Mouse (Mus musculus) E14TG2a.4 (cell line): ENCODE data around the gene Kiss1.

Experiments used
- H3K27me3 ChIP-seq: 2 replicates; pipeline ENCODE4 v1.6.1; 2014; ENCODE audit warnings: low read length, control low read depth; ENCODE audit not compliant: insufficient read depth
- H3K36me3 ChIP-seq: 2 replicates; pipeline ENCODE4 v1.6.1; 2014; ENCODE audit warnings: low read length, control low read depth; ENCODE audit not compliant: insufficient read depth
- H3K4me1 ChIP-seq: replicated peaks from 2 replicates; pipeline ENCODE4 v1.6.1; 2014; ENCODE audit warnings: low read depth, low read length, control low read depth
- H3K4me3 ChIP-seq: replicated peaks from 2 replicates; pipeline ENCODE4 v1.5.1; 2014; ENCODE audit warnings: mild to moderate bottlenecking, low read length
- H3K9me3 ChIP-seq: 2 replicates; pipeline ENCODE4 v1.6.1; 2014; ENCODE audit warnings: low read length, control low read depth
- CTCF ChIP-seq: conservative IDR thresholded peaks from 2 replicates; pipeline ENCODE4 v1.5.1; 2014; ENCODE audit warnings: low read length
- NANOG ChIP-seq: IDR thresholded peaks from 2 replicates; pipeline ENCODE4 v1.6.1; 2014; ENCODE audit warnings: borderline replicate concordance, low read length, mixed read lengths
- POU5F1 ChIP-seq: IDR thresholded peaks from 2 replicates; pipeline ENCODE4 v1.6.1; 2014; ENCODE audit warnings: low read length, borderline replicate concordance

Kiss1 gene

GRCm38 (mm10) chr1:133309652-133310267, 11.9 kb upstream of the Kiss1 start, which contains the start of gene Golt1a:
Golt1a (plus strand) TSS chr1:133309800.
- TF ChIP-seq NANOG, result no peak
- TF ChIP-seq CTCF, result no peak
- TF ChIP-seq POU5F1, result no peak
- peaks cover 26% of the 10 kb centered on the region for H3K27me3 ChIP-seq
- H3K36me3 ChIP-seq, result no peaks in the 10 kb centered on the region

DNA sequence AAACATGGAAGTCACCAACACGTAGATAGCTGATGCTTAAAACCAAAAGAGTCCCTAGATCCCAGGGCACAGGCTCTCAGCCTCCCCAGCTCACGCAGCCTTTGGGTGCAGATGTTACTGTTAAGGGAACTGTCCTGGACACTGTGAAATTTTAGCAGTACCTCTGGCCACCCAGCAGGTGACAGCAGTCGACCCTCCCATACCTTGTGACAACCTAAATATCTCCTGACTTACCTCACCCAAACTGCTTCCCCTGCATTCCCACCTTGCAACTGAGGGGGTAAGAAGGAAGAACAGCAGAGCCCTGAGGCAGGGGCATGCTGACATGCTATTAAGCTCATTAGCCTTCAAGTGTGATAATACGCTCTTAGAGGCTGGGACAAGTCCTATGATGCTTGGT, 10.4 kb upstream of the Kiss1 start:
- peaks cover 26% of the 10 kb centered on the region for H3K27me3 ChIP-seq
- H3K36me3 ChIP-seq, result no peaks in the 10 kb centered on the region
- no peaks in the 10 kb centered on the region for H3K9me3 ChIP-seq
- TF ChIP-seq POU5F1, result no peak
- 0 out of 2 replicates have a peak, but pooled peaks have one; percentile 16 for TF ChIP-seq CTCF
- H3K4me1 ChIP-seq, result peaks cover 38% of the 10 kb centered on the region
- no peak overlapping the region for H3K4me3 ChIP-seq

More at GRCm38 (mm10) chr1:133309652-133310267, 11.9 kb upstream of the Kiss1 start, which contains the start of gene Golt1a:
- Histone ChIP-seq H3K9me3 (no peaks in the 10 kb centered on the region), H3K4me1 (peaks cover 38% of the 10 kb centered on the region), H3K4me3 (no peak within 1 kb of the TSS)

DNA sequence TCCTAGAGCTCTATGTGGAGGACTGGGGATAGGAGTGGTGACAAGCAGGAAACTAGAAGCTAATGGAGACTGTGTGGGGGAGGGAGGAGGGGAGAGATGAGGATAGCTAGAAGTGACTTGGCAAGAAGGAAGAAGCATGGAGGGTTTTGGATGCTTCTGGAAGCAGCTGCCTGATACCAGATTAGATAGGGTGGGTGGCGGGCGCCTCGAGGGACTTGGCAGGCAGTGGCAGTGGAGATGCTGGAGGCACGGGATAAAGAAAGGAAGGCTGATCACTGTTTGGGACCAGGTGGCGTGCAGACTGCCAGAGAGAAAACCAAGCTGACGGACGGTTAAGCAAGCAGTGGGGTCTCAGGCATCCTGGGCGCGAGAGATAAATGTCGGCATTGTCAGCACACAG, 9.7 kb upstream of the Kiss1 start:
- TF ChIP-seq NANOG (no peak), POU5F1 (no peak)
- H3K27me3 ChIP-seq, result peaks cover 26% of the 10 kb centered on the region
- peak overlapping the region; percentile 35; the same call in 1 of the 2 replicates for H3K4me3 ChIP-seq
- H3K9me3 ChIP-seq, result no peaks in the 10 kb centered on the region
- peaks cover 36% of the 10 kb centered on the region for H3K4me1 ChIP-seq
- H3K36me3 ChIP-seq, result no peaks in the 10 kb centered on the region

- Histone ChIP-seq H3K4me1 (peaks cover 42% of the 10 kb centered on the region), H3K27me3 (peaks cover 26% of the 10 kb centered on the region), H3K4me3 (no peak overlapping the region), H3K9me3 (no peaks in the 10 kb centered on the region), H3K36me3 (no peaks in the 10 kb centered on the region)
- TF ChIP-seq CTCF (peak; percentile 56), NANOG (no peak)
Measured at GRCm38 (mm10) chr1:133314364-133314763, 7.3 kb upstream of the Kiss1 start.

GRCm38 (mm10) chr1:133315775-133316174, 5.9 kb upstream of the Kiss1 start:
- no peaks in the 10 kb centered on the region for H3K9me3 ChIP-seq
- H3K27me3 ChIP-seq, result peaks cover 20% of the 10 kb centered on the region
- H3K4me1 ChIP-seq, result peaks cover 34% of the 10 kb centered on the region
- no peaks in the 10 kb centered on the region for H3K36me3 ChIP-seq
- no peak for TF ChIP-seq POU5F1
- H3K4me3 ChIP-seq, result no peak overlapping the region

- H3K4me3 ChIP-seq, result no peak overlapping the region
- peaks cover 13% of the 10 kb centered on the region for H3K27me3 ChIP-seq
- H3K4me1 ChIP-seq, result peaks cover 26% of the 10 kb centered on the region
- H3K36me3 ChIP-seq, result no peaks in the 10 kb centered on the region
- H3K9me3 ChIP-seq, result no peaks in the 10 kb centered on the region
- TF ChIP-seq NANOG (no peak), CTCF (peak; percentile 24)
Measured at GRCm38 (mm10) chr1:133316577-133316976, 5.1 kb upstream of the Kiss1 start.

GRCm38 (mm10) chr1:133317149-133317548, 4.5 kb upstream of the Kiss1 start:
- peaks cover 8% of the 10 kb centered on the region; the same call in 1 of the 2 replicates for H3K27me3 ChIP-seq
- no peaks in the 10 kb centered on the region for H3K36me3 ChIP-seq
- H3K4me3 ChIP-seq, result no peak overlapping the region
- H3K9me3 ChIP-seq, result no peaks in the 10 kb centered on the region
- H3K4me1 ChIP-seq, result peaks cover 20% of the 10 kb centered on the region; the same call in 1 of the 2 replicates
- TF ChIP-seq CTCF (peak; percentile 44), POU5F1 (no peak)

GRCm38 (mm10) chr1:133323333-133323732, 1.7 kb downstream of the Kiss1 start:
- H3K27me3 ChIP-seq, result peaks cover 6% of the 10 kb centered on the region
- no peak overlapping the region for H3K4me3 ChIP-seq
- no peaks in the 10 kb centered on the region for H3K9me3 ChIP-seq
- TF ChIP-seq CTCF, result no peak
- no peak for TF ChIP-seq POU5F1
- TF ChIP-seq NANOG, result no peak
- H3K4me1 ChIP-seq, result peaks cover 23% of the 10 kb centered on the region
- no peaks in the 10 kb centered on the region for H3K36me3 ChIP-seq

DNA sequence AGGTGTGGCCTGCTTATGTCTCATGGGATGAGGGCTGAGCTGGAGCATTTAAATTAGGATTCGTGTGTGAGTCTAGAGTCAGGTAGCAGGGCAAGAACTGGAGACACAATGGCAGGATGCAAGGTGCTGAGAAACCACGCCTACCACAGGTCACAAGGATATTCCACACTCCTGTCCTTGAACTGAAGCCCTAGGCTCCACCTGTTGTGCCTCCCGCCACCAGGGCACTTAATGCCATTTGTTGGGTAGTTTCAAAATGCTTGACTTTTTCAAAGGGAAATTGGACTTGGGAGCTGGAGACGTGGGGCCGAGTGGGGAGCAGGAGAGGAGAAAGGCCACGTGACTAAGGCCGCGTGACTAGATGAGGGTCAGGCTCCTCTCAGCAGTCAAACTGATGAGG, 4.3 kb downstream of the Kiss1 start:
- Histone ChIP-seq H3K27me3 (peaks cover 27% of the 10 kb centered on the region), H3K4me1 (peaks cover 18% of the 10 kb centered on the region), H3K36me3 (no peaks in the 10 kb centered on the region), H3K4me3 (no peak overlapping the region), H3K9me3 (no peaks in the 10 kb centered on the region)
- TF ChIP-seq CTCF (no peak), POU5F1 (no peak), NANOG (no peak)
